Comparison of ENCODE assay signal across 9 mouse cellular contexts in the genomic region with DNA sequence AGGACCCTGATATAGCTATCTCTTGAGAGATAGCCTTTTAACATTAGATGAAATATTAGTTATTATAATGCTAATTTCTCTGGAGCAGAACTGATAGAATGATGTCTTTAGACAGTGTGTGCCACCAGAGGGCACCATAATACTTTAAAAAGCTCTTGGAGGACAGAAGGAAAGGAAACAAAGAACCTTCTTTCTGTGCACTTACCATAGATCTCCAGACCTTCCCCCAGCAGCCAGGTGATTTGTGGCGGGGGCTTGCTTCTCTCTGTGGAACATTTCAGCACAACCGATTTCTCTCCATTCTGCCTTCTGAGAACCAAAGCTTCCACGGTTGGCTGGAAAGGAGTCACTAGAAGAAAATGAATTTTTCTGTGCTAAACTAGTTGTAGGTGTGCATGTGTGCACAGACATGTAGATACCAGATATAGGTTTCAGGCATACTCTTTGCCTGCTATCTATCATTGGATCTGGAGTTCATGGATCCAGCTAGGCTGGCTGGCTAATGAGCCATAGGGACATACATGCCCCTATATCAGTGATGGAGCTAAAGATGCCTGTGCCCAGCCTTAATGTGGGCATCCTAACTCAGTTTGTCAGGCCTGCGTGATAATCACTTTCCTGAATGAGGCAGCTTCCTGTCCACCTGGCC. TPM values are rescaled to one million over a fixed set of nuclear protein-coding genes. Genes with fewer than 3 reads are reported as not detected.
A peak's percentile ranks its signal among the peaks of the same experiment; 100 is the strongest.
DNase-seq lines count a peak whose midpoint lies in the region; ATAC-seq and TF ChIP-seq lines count a peak whose summit lies in the region.
"Had no signal": no experiment of that assay in that cellular context is flagged by ENCODE, and none has a peak within 500 bp of the region (broad histone marks: within the 10 kb centered on the region; RNA-seq: fewer than 3 reads in every experiment).

No protein-coding gene starts in this region.

- no peaks in the 10 kb centered on the region for H3K9me3 ChIP-seq in forebrain, embryonic 12.5 days
- H3K9me3 ChIP-seq in hindbrain, embryonic 13.5 days = no peaks in the 10 kb centered on the region
- no peaks in the 10 kb centered on the region for H3K9me3 ChIP-seq in midbrain, embryonic 15.5 days

- H3K27ac ChIP-seq in forebrain, embryonic 12.5 days = peak overlapping the region; percentile 27; the same call in 1 of the 2 replicates
- H3K27ac ChIP-seq in hindbrain, embryonic 13.5 days = peak overlapping the region; percentile 79
- H3K27ac ChIP-seq in left cerebral cortex, adult 2 months = no peak overlapping the region
- peak overlapping the region; percentile 31 for H3K27ac ChIP-seq in midbrain, embryonic 15.5 days

- WGBS in forebrain, embryonic 12.5 days = 44% methylated on average over 4 of the region's 4 CpGs
- WGBS in hindbrain, embryonic 13.5 days = 39% methylated on average over 4 of the region's 4 CpGs
- WGBS in midbrain, embryonic 15.5 days = 37% methylated on average over 4 of the region's 4 CpGs

- no peak overlapping the region for H3K4me3 ChIP-seq in forebrain, embryonic 12.5 days (replicated peaks)
- H3K4me3 ChIP-seq in hindbrain, embryonic 13.5 days = no peak overlapping the region
- no peak overlapping the region for H3K4me3 ChIP-seq in left cerebral cortex, adult 2 months
- no peak overlapping the region for H3K4me3 ChIP-seq in midbrain, embryonic 15.5 days

- peak; percentile 78 for ATAC-seq in forebrain, embryonic 12.5 days (ENCODE audit: low FRiP score)
- peak; percentile 82 for ATAC-seq in hindbrain, embryonic 13.5 days (ENCODE audit: low FRiP score)
- ATAC-seq in midbrain, embryonic 15.5 days (replicated peaks) = peak; percentile 85

- DNase-seq in testis, postnatal 10 days (ENCODE audit: low spot score) = peak; percentile 71
- no peak for DNase-seq in testis, postnatal 14 days (ENCODE audit: low spot score)
- DNase-seq in brain, embryonic 18.5 days (ENCODE audit: low read depth, low spot score) = peak; percentile 69
- DNase-seq in left cerebral cortex, adult 2 months (ENCODE audit: extremely low spot score in 1 of 2, low spot score in 2 of 2) = peak; percentile 52 to 64
- peak; percentile 47 for DNase-seq in thymus, postnatal 0 days (ENCODE audit: low spot score)

- H3K4me1 ChIP-seq in forebrain, embryonic 12.5 days = peaks cover 5% of the 10 kb centered on the region; the same call in 1 of the 2 replicates
- H3K4me1 ChIP-seq in hindbrain, embryonic 13.5 days (replicated peaks) = peaks cover 5% of the 10 kb centered on the region
- peaks cover 4% of the 10 kb centered on the region for H3K4me1 ChIP-seq in midbrain, embryonic 15.5 days

- intact Hi-C loops in left cerebral cortex, adult 2 months (cut with DNase I) = loop anchor here (1.0 to 2.0 kb wide), 3 partner anchors 39 to 201 kb away; no protein-coding TSS in a partner anchor

- H3K27me3 ChIP-seq in forebrain, embryonic 12.5 days = peaks cover 17% of the 10 kb centered on the region
- 0 out of 2 replicates have a peak, but pooled peaks cover 3% of the 10 kb centered on the region for H3K27me3 ChIP-seq in hindbrain, embryonic 13.5 days
- no peaks in the 10 kb centered on the region for H3K27me3 ChIP-seq in midbrain, embryonic 15.5 days (replicated peaks)

- H3K4me2 ChIP-seq in forebrain, embryonic 12.5 days = no peak overlapping the region
- H3K4me2 ChIP-seq in hindbrain, embryonic 13.5 days = no peak overlapping the region
- H3K4me2 ChIP-seq in midbrain, embryonic 15.5 days = no peak overlapping the region

- H3K36me3 ChIP-seq in forebrain, embryonic 12.5 days (replicated peaks) = no peaks in the 10 kb centered on the region
- H3K36me3 ChIP-seq in hindbrain, embryonic 13.5 days = no peaks in the 10 kb centered on the region
- H3K36me3 ChIP-seq in midbrain, embryonic 15.5 days (replicated peaks) = no peaks in the 10 kb centered on the region

- H3K9ac ChIP-seq in forebrain, embryonic 12.5 days = no peak overlapping the region
- H3K9ac ChIP-seq in hindbrain, embryonic 13.5 days = peak overlapping the region; percentile 49; the same call in 1 of the 2 replicates
- H3K9ac ChIP-seq in midbrain, embryonic 15.5 days = peak overlapping the region; percentile 8; the same call in 1 of the 2 replicates

- TF ChIP-seq CTCF in left cerebral cortex, adult 2 months (IDR thresholded peaks at IDR 0.05) = peak; percentile 77

RNA-seq across cellular contexts. Expression of a gene that starts 14.4 kb away (rescaled TPM):
- 0.17 and 0.18 TPM in 2 replicates for polyA plus RNA-seq in forebrain, embryonic 12.5 days (2016; fragmentation: Nextera tagmentation; extraction: Ambion mirVana)
- 0.14 and 0.19 TPM in 2 replicates for polyA plus RNA-seq in hindbrain, embryonic 13.5 days (2015; fragmentation: Nextera tagmentation; extraction: Ambion mirVana)
- under 1 TPM in 1 of 2 experiments, not detected in 1; 0.18 TPM for total RNA-seq in left cerebral cortex, adult 2 months (2021)
- polyA plus RNA-seq in midbrain, embryonic 15.5 days (2015; fragmentation: Nextera tagmentation; extraction: Ambion mirVana) = 0.10 and 0.22 TPM in 2 replicates
- 0.72 and 0.75 TPM in 2 replicates for polyA plus RNA-seq in thymus, postnatal 0 days (2015; fragmentation: Nextera tagmentation; extraction: Ambion mirVana)
- polyA plus RNA-seq: cortical plate, adult 2 months had no signal

RNA-seq across cellular contexts. Expression of a gene that starts 26.1 kb away (rescaled TPM):
- polyA plus RNA-seq in forebrain, embryonic 12.5 days (2016; fragmentation: Nextera tagmentation; extraction: Ambion mirVana) = 0.31 TPM in 2 replicates
- 1.4 and 1.5 TPM in 2 replicates for polyA plus RNA-seq in hindbrain, embryonic 13.5 days (2015; fragmentation: Nextera tagmentation; extraction: Ambion mirVana)
- under 1 TPM; 0.61 to 0.68 TPM for total RNA-seq in left cerebral cortex, adult 2 months (2021)
- polyA plus RNA-seq in midbrain, embryonic 15.5 days (2015; fragmentation: Nextera tagmentation; extraction: Ambion mirVana) = 0.97 and 1.1 TPM in 2 replicates
- 0.18 and 0.20 TPM in 2 replicates for polyA plus RNA-seq in thymus, postnatal 0 days (2015; fragmentation: Nextera tagmentation; extraction: Ambion mirVana)
